Mouse (Mus musculus) kidney, embryonic 14.5 days (tissue): ENCODE measurements around the gene Babam2. TPM values are rescaled to one million over a fixed set of nuclear protein-coding genes. Genes with fewer than 3 reads are reported as not detected.

Source experiments
- ATAC-seq: fragments of 200-750 bp; cut with Nextera tagmentation; 2 replicates; pipeline ENCODE4 v1.8.0; 2017; ENCODE audit warnings: moderate number of reproducible peaks, mild to moderate bottlenecking, moderate TSS enrichment, moderate library complexity; ENCODE audit not compliant: low FRiP score, low TSS enrichment
- H3K27ac ChIP-seq: fragments of 300-500 bp; sonication (generic); 2 replicates; pipeline ENCODE4 v1.5.1; 2014; ENCODE audit warnings: low read depth, mild to moderate bottlenecking, low read length, moderate library complexity, mixed read lengths
- H3K27me3 ChIP-seq: fragments of 300-500 bp; sonication (generic); 2 replicates; pipeline ENCODE4 v1.6.1; 2014; ENCODE audit warnings: mild to moderate bottlenecking, low read length; ENCODE audit not compliant: control insufficient read depth, insufficient read depth
- H3K36me3 ChIP-seq: fragments of 300-500 bp; sonication (generic); 2 replicates; pipeline ENCODE4 v1.6.1; 2014; ENCODE audit warnings: low read length, mixed read lengths; ENCODE audit not compliant: control insufficient read depth, insufficient read depth
- H3K4me1 ChIP-seq: fragments of 300-500 bp; sonication (generic); 2 replicates; pipeline ENCODE4 v1.6.1; 2014; ENCODE audit warnings: low read length, mixed read lengths; ENCODE audit not compliant: control insufficient read depth, insufficient read depth
- H3K4me2 ChIP-seq: fragments of 300-500 bp; sonication (generic); replicated peaks from 2 replicates; pipeline ENCODE4 v1.6.1; 2014; ENCODE audit warnings: low read depth, mild to moderate bottlenecking, low read length
- H3K4me3 ChIP-seq: fragments of 300-500 bp; sonication (generic); 2 replicates; pipeline ENCODE4 v1.5.1; 2014; ENCODE audit warnings: mild to moderate bottlenecking, low read length
- H3K9ac ChIP-seq: fragments of 300-500 bp; sonication (generic); 2 replicates; pipeline ENCODE4 v1.6.1; 2014; ENCODE audit warnings: low read depth, mild to moderate bottlenecking, low read length, moderate library complexity
- H3K9me3 ChIP-seq: fragments of 300-500 bp; sonication (generic); 2 replicates; pipeline ENCODE4 v1.6.1; 2016; ENCODE audit warnings: low read length; ENCODE audit not compliant: control insufficient read depth
- WGBS: fragments of 180-500 bp; shearing (Covaris S2); extraction: QIAGEN DNeasy Blood & Tissue Kit; methylation state at CpG from one replicate; pipeline ENCODE4 v1.1.7; 2014; 5-methylcytosine and 5-hydroxymethylcytosine counted together
- polyA plus RNA-seq: library from polyadenylated mRNA; unstranded; fragments of >200 nt; fragmentation: Nextera tagmentation; extraction: Ambion mirVana; gene quantifications from 2 replicates; pipeline ENCODE4 v1.2.1, GENCODE M21; 2014

The Babam2 gene
- polyA plus RNA-seq, 1 experiment from 2014 or later: 60.6 TPM

GRCm38 (mm10) chr5:31727456-31727855 is 30.0 kb downstream of the Babam2 start:
- no peaks in the 10 kb centered on the region for H3K36me3 ChIP-seq
- ATAC-seq: no peak
- H3K4me1 ChIP-seq: 0 out of 2 replicates have a peak, but pooled peaks cover 8% of the 10 kb centered on the region
- H3K4me3 ChIP-seq: no peak overlapping the region
- no peak overlapping the region for H3K27ac ChIP-seq
- no peaks in the 10 kb centered on the region for H3K9me3 ChIP-seq
- H3K27me3 ChIP-seq: no peaks in the 10 kb centered on the region
- H3K9ac ChIP-seq: no peak overlapping the region
- no peak overlapping the region for H3K4me2 ChIP-seq
- WGBS: 76% methylated on average over 5 of the region's 5 CpGs

- H3K27me3 ChIP-seq: no peaks in the 10 kb centered on the region
- H3K9me3 ChIP-seq: no peaks in the 10 kb centered on the region
- ATAC-seq: no peak
- H3K4me2 ChIP-seq: no peak overlapping the region
- peak overlapping the region; percentile 24; the same call in 1 of the 2 replicates for H3K27ac ChIP-seq
- no peak overlapping the region for H3K9ac ChIP-seq
- no peak overlapping the region for H3K4me3 ChIP-seq
- no peaks in the 10 kb centered on the region for H3K36me3 ChIP-seq
- WGBS: 22% methylated on average over 3 of the region's 3 CpGs
- H3K4me1 ChIP-seq: 0 out of 2 replicates have a peak, but pooled peaks cover 13% of the 10 kb centered on the region
Observed at GRCm38 (mm10) chr5:31732644-31733338, 35.3 kb downstream of the Babam2 start.

- no peaks in the 10 kb centered on the region for H3K27me3 ChIP-seq
- no peaks in the 10 kb centered on the region for H3K9me3 ChIP-seq
- H3K9ac ChIP-seq: no peak overlapping the region
- H3K4me3 ChIP-seq: no peak overlapping the region
- no peaks in the 10 kb centered on the region for H3K4me1 ChIP-seq
- H3K27ac ChIP-seq: no peak overlapping the region
- no peak for ATAC-seq
- no peak overlapping the region for H3K4me2 ChIP-seq
- no peaks in the 10 kb centered on the region for H3K36me3 ChIP-seq
- 94% methylated on average over 1 of the region's 1 CpGs for WGBS
Observed at GRCm38 (mm10) chr5:31741931-31742330, 44.4 kb downstream of the Babam2 start.

- H3K27ac ChIP-seq: no peak overlapping the region
- H3K27me3 ChIP-seq: no peaks in the 10 kb centered on the region
- 56% methylated on average over 4 of the region's 4 CpGs for WGBS
- H3K9me3 ChIP-seq: no peaks in the 10 kb centered on the region
- H3K4me1 ChIP-seq: no peaks in the 10 kb centered on the region
- no peak for ATAC-seq
- no peak overlapping the region for H3K4me3 ChIP-seq
- no peak overlapping the region for H3K9ac ChIP-seq
- no peak overlapping the region for H3K4me2 ChIP-seq
- H3K36me3 ChIP-seq: no peaks in the 10 kb centered on the region
Observed at GRCm38 (mm10) chr5:31742521-31743031, 45.1 kb downstream of the Babam2 start.

- H3K4me3 ChIP-seq: no peak overlapping the region
- H3K9ac ChIP-seq: no peak overlapping the region
- H3K9me3 ChIP-seq: no peaks in the 10 kb centered on the region
- no peaks in the 10 kb centered on the region for H3K27me3 ChIP-seq
- no peak overlapping the region for H3K27ac ChIP-seq
- no peaks in the 10 kb centered on the region; the same call in 1 of the 2 replicates for H3K4me1 ChIP-seq
- H3K4me2 ChIP-seq: no peak overlapping the region
- ATAC-seq: no peak
- no peaks in the 10 kb centered on the region for H3K36me3 ChIP-seq
Observed at GRCm38 (mm10) chr5:31749401-31749800, 51.9 kb downstream of the Babam2 start.

GRCm38 (mm10) chr5:31750231-31750925 is 52.9 kb downstream of the Babam2 start:
- no peak for ATAC-seq
- Histone ChIP-seq H3K4me1 (no peaks in the 10 kb centered on the region; the same call in 1 of the 2 replicates), H3K27me3 (no peaks in the 10 kb centered on the region), H3K9ac (no peak overlapping the region), H3K27ac (no peak overlapping the region), H3K4me3 (no peak overlapping the region), H3K36me3 (no peaks in the 10 kb centered on the region), H3K4me2 (no peak overlapping the region), H3K9me3 (no peaks in the 10 kb centered on the region)
- 37% methylated on average over 9 of the region's 9 CpGs for WGBS

- Histone ChIP-seq H3K4me3 (no peak overlapping the region), H3K9me3 (no peaks in the 10 kb centered on the region), H3K27me3 (no peaks in the 10 kb centered on the region), H3K27ac (no peak overlapping the region), H3K4me2 (no peak overlapping the region), H3K4me1 (no peaks in the 10 kb centered on the region; the same call in 1 of the 2 replicates), H3K36me3 (no peaks in the 10 kb centered on the region), H3K9ac (no peak overlapping the region)
- 91% methylated on average over 4 of the region's 4 CpGs for WGBS
- ATAC-seq: no peak
Observed at GRCm38 (mm10) chr5:31750955-31751354, 53.5 kb downstream of the Babam2 start.

- no peak overlapping the region for H3K27ac ChIP-seq
- ATAC-seq: no peak
- 87% methylated on average over 1 of the region's 1 CpGs for WGBS
Observed at GRCm38 (mm10) chr5:31754634-31755033, 57.1 kb downstream of the Babam2 start.

GRCm38 (mm10) chr5:31755255-31755654 is 57.8 kb downstream of the Babam2 start:
- no peak for ATAC-seq
- H3K36me3 ChIP-seq: no peaks in the 10 kb centered on the region
- no peak overlapping the region for H3K4me3 ChIP-seq
- no peaks in the 10 kb centered on the region for H3K27me3 ChIP-seq
- no peak overlapping the region for H3K4me2 ChIP-seq
- H3K9me3 ChIP-seq: no peaks in the 10 kb centered on the region
- no peak overlapping the region for H3K9ac ChIP-seq
- WGBS: 88% methylated on average over 3 of the region's 3 CpGs
- no peaks in the 10 kb centered on the region; the same call in 1 of the 2 replicates for H3K4me1 ChIP-seq
- H3K27ac ChIP-seq: no peak overlapping the region

More at GRCm38 (mm10) chr5:31754634-31755033, 57.1 kb downstream of the Babam2 start:
- Histone ChIP-seq H3K4me2 (no peak overlapping the region), H3K9me3 (no peaks in the 10 kb centered on the region), H3K36me3 (no peaks in the 10 kb centered on the region), H3K4me3 (no peak overlapping the region), H3K27me3 (no peaks in the 10 kb centered on the region), H3K9ac (no peak overlapping the region), H3K4me1 (no peaks in the 10 kb centered on the region; the same call in 1 of the 2 replicates)
